Mouse (Mus musculus): Measurements from ENCODE around the gene Ifngr1. TPM values are rescaled to one million over a fixed set of nuclear protein-coding genes. Genes with fewer than 3 reads are reported as not detected.

The Ifngr1 gene
- 70.1 and 77.4 TPM in 2 replicates for polyA plus RNA-seq (2015; fragmentation: Nextera tagmentation; extraction: Ambion mirVana)

- H3K4me1 ChIP-seq = peaks cover 3% of the 10 kb centered on the region; the same call in 1 of the 2 replicates
- peak within 1 kb of the TSS; percentile 54 for H3K9ac ChIP-seq
- H3K27me3 ChIP-seq (replicated peaks) = no peaks in the 10 kb centered on the region
- H3K36me3 ChIP-seq = no peaks in the 10 kb centered on the region
- H3K4me2 ChIP-seq = peak within 1 kb of the TSS; percentile 61
- H3K27ac ChIP-seq = peak within 1 kb of the TSS; percentile 84
- H3K9me3 ChIP-seq = no peaks in the 10 kb centered on the region
- under 1% methylated on average over 52 of the region's 52 CpGs for WGBS
- peak; percentile 99 for ATAC-seq (ENCODE audit: insufficient read depth, low FRiP score, low read depth)
- peak within 1 kb of the TSS; percentile 59 for H3K4me3 ChIP-seq (replicated peaks)
Observed at GRCm38 (mm10) chr10:19591641-19592441, at the start of gene Ifngr1. Ifngr1 (plus strand) TSS chr10:19591949.

- no peak for ATAC-seq (ENCODE audit: insufficient read depth, low FRiP score, low read depth)
- no peaks in the 10 kb centered on the region for H3K9me3 ChIP-seq
- H3K9ac ChIP-seq = no peak overlapping the region
- H3K27me3 ChIP-seq (replicated peaks) = no peaks in the 10 kb centered on the region
- H3K4me2 ChIP-seq = no peak overlapping the region
- H3K36me3 ChIP-seq = no peaks in the 10 kb centered on the region
- WGBS = 87% methylated on average over 1 of the region's 1 CpGs
- H3K27ac ChIP-seq = no peak overlapping the region
- H3K4me3 ChIP-seq (replicated peaks) = no peak overlapping the region
- H3K4me1 ChIP-seq = no peaks in the 10 kb centered on the region
Observed at GRCm38 (mm10) chr10:19546825-19547224, 44.9 kb upstream of the Ifngr1 start.

GRCm38 (mm10) chr10:19548016-19548415 lies 43.7 kb upstream of the Ifngr1 start:
- Histone ChIP-seq H3K4me1 (no peaks in the 10 kb centered on the region), H3K36me3 (no peaks in the 10 kb centered on the region), H3K9ac (no peak overlapping the region), H3K4me3 (replicated peaks) (no peak overlapping the region), H3K4me2 (no peak overlapping the region), H3K9me3 (no peaks in the 10 kb centered on the region), H3K27ac (no peak overlapping the region), H3K27me3 (replicated peaks) (no peaks in the 10 kb centered on the region)
- WGBS = 83% methylated on average over 1 of the region's 1 CpGs
- ATAC-seq (ENCODE audit: insufficient read depth, low FRiP score, low read depth) = no peak

- Histone ChIP-seq H3K36me3 (no peaks in the 10 kb centered on the region), H3K9me3 (no peaks in the 10 kb centered on the region), H3K4me2 (no peak overlapping the region), H3K27me3 (replicated peaks) (no peaks in the 10 kb centered on the region), H3K9ac (no peak overlapping the region), H3K4me1 (no peaks in the 10 kb centered on the region), H3K4me3 (replicated peaks) (no peak overlapping the region), H3K27ac (no peak overlapping the region)
- no peak for ATAC-seq (ENCODE audit: insufficient read depth, low FRiP score, low read depth)
- WGBS = 82% methylated on average over 2 of the region's 2 CpGs
Observed at GRCm38 (mm10) chr10:19548491-19548890, 43.3 kb upstream of the Ifngr1 start.

- no peak overlapping the region for H3K4me2 ChIP-seq
- H3K4me1 ChIP-seq = no peaks in the 10 kb centered on the region
- no peak for ATAC-seq (ENCODE audit: insufficient read depth, low FRiP score, low read depth)
- H3K27ac ChIP-seq = no peak overlapping the region
- 79% methylated on average over 3 of the region's 3 CpGs for WGBS
- H3K9ac ChIP-seq = no peak overlapping the region
- no peak overlapping the region for H3K4me3 ChIP-seq (replicated peaks)
- H3K9me3 ChIP-seq = no peaks in the 10 kb centered on the region
- no peaks in the 10 kb centered on the region for H3K27me3 ChIP-seq (replicated peaks)
- H3K36me3 ChIP-seq = no peaks in the 10 kb centered on the region
Observed at GRCm38 (mm10) chr10:19551585-19551984, 40.2 kb upstream of the Ifngr1 start.

GRCm38 (mm10) chr10:19553857-19554256 lies 37.9 kb upstream of the Ifngr1 start:
- Histone ChIP-seq H3K27me3 (replicated peaks) (no peaks in the 10 kb centered on the region), H3K36me3 (no peaks in the 10 kb centered on the region), H3K4me2 (no peak overlapping the region), H3K9ac (no peak overlapping the region), H3K27ac (no peak overlapping the region), H3K9me3 (no peaks in the 10 kb centered on the region), H3K4me1 (no peaks in the 10 kb centered on the region), H3K4me3 (replicated peaks) (no peak overlapping the region)
- no peak for ATAC-seq (ENCODE audit: insufficient read depth, low FRiP score, low read depth)
- WGBS = 66% methylated on average over 2 of the region's 2 CpGs

GRCm38 (mm10) chr10:19557696-19558095 lies 34.1 kb upstream of the Ifngr1 start:
- Histone ChIP-seq H3K9me3 (no peaks in the 10 kb centered on the region), H3K4me1 (no peaks in the 10 kb centered on the region), H3K4me3 (replicated peaks) (no peak overlapping the region), H3K4me2 (no peak overlapping the region), H3K27ac (no peak overlapping the region), H3K36me3 (no peaks in the 10 kb centered on the region), H3K9ac (no peak overlapping the region), H3K27me3 (replicated peaks) (no peaks in the 10 kb centered on the region)
- 79% methylated on average over 4 of the region's 4 CpGs for WGBS
- ATAC-seq (ENCODE audit: insufficient read depth, low FRiP score, low read depth) = no peak

GRCm38 (mm10) chr10:19559565-19560165 lies 32.1 kb upstream of the Ifngr1 start:
- Histone ChIP-seq H3K9ac (no peak overlapping the region), H3K4me3 (replicated peaks) (no peak overlapping the region), H3K4me2 (no peak overlapping the region), H3K27me3 (replicated peaks) (no peaks in the 10 kb centered on the region), H3K36me3 (no peaks in the 10 kb centered on the region), H3K4me1 (no peaks in the 10 kb centered on the region), H3K9me3 (no peaks in the 10 kb centered on the region), H3K27ac (0 out of 2 replicates have a peak overlapping the region, but pooled peaks have one; percentile 2)
- WGBS = 52% methylated on average over 8 of the region's 8 CpGs
- no peak for ATAC-seq (ENCODE audit: insufficient read depth, low FRiP score, low read depth)

GRCm38 (mm10) chr10:19562598-19562997 lies 29.2 kb upstream of the Ifngr1 start:
- WGBS = 89% methylated on average over 3 of the region's 3 CpGs
- Histone ChIP-seq H3K27ac (no peak overlapping the region), H3K4me3 (replicated peaks) (no peak overlapping the region), H3K36me3 (no peaks in the 10 kb centered on the region), H3K9ac (no peak overlapping the region), H3K4me2 (no peak overlapping the region), H3K4me1 (no peaks in the 10 kb centered on the region), H3K27me3 (replicated peaks) (no peaks in the 10 kb centered on the region), H3K9me3 (no peaks in the 10 kb centered on the region)
- no peak for ATAC-seq (ENCODE audit: insufficient read depth, low FRiP score, low read depth)

- H3K36me3 ChIP-seq = no peaks in the 10 kb centered on the region
- H3K9ac ChIP-seq = no peak overlapping the region
- ATAC-seq (ENCODE audit: insufficient read depth, low FRiP score, low read depth) = no peak
- 68% methylated on average over 1 of the region's 1 CpGs for WGBS
- H3K4me2 ChIP-seq = no peak overlapping the region
- H3K27me3 ChIP-seq (replicated peaks) = no peaks in the 10 kb centered on the region
- H3K9me3 ChIP-seq = no peaks in the 10 kb centered on the region
- H3K4me3 ChIP-seq (replicated peaks) = no peak overlapping the region
- H3K4me1 ChIP-seq = no peaks in the 10 kb centered on the region
- H3K27ac ChIP-seq = no peak overlapping the region
Observed at GRCm38 (mm10) chr10:19563443-19563861, 28.3 kb upstream of the Ifngr1 start.

- ATAC-seq (ENCODE audit: insufficient read depth, low FRiP score, low read depth) = no peak
- WGBS = 94% methylated on average over 4 of the region's 4 CpGs
- Histone ChIP-seq H3K9ac (no peak overlapping the region), H3K4me1 (no peaks in the 10 kb centered on the region), H3K27ac (no peak overlapping the region), H3K4me3 (replicated peaks) (no peak overlapping the region), H3K4me2 (no peak overlapping the region), H3K27me3 (replicated peaks) (no peaks in the 10 kb centered on the region), H3K36me3 (no peaks in the 10 kb centered on the region), H3K9me3 (no peaks in the 10 kb centered on the region)
Observed at GRCm38 (mm10) chr10:19567481-19567880, 24.3 kb upstream of the Ifngr1 start.

- WGBS = 71% methylated on average over 4 of the region's 4 CpGs
- ATAC-seq (ENCODE audit: insufficient read depth, low FRiP score, low read depth) = no peak
- Histone ChIP-seq H3K36me3 (no peaks in the 10 kb centered on the region), H3K9ac (no peak overlapping the region), H3K4me1 (no peaks in the 10 kb centered on the region), H3K4me3 (replicated peaks) (no peak overlapping the region), H3K4me2 (no peak overlapping the region), H3K9me3 (no peaks in the 10 kb centered on the region), H3K27me3 (replicated peaks) (no peaks in the 10 kb centered on the region), H3K27ac (no peak overlapping the region)
Observed at GRCm38 (mm10) chr10:19570288-19570687, 21.5 kb upstream of the Ifngr1 start.

All from stomach, embryonic 15.5 days (tissue).